Mouse (Mus musculus) embryonic facial prominence, embryonic 15.5 days (tissue): ENCODE measurements around the gene Cpvl. TPM values are rescaled to one million over a fixed set of nuclear protein-coding genes. Genes with fewer than 3 reads are reported as not detected.

ENCODE experiments used
- ATAC-seq: fragments of 200-750 bp; cut with Nextera tagmentation; 2 replicates; pipeline ENCODE4 v1.8.0; 2017; ENCODE audit warnings: low read depth, moderate TSS enrichment; ENCODE audit not compliant: insufficient number of reproducible peaks, low FRiP score, low TSS enrichment
- H3K27ac ChIP-seq: fragments of 300-500 bp; sonication (generic); replicated peaks from 2 replicates; pipeline ENCODE4 v1.5.1; 2015; ENCODE audit warnings: mild to moderate bottlenecking, inconsistent platforms
- H3K27me3 ChIP-seq: fragments of 300-500 bp; sonication (generic); 2 replicates; pipeline ENCODE4 v1.6.1; 2015; ENCODE audit warnings: inconsistent platforms
- H3K36me3 ChIP-seq: fragments of 300-500 bp; sonication (generic); 2 replicates; pipeline ENCODE4 v1.6.1; 2015; ENCODE audit warnings: mild to moderate bottlenecking, inconsistent platforms
- H3K4me1 ChIP-seq: fragments of 300-500 bp; sonication (generic); 2 replicates; pipeline ENCODE4 v1.6.1; 2015; ENCODE audit warnings: inconsistent platforms
- H3K4me2 ChIP-seq: fragments of 300-500 bp; sonication (generic); replicated peaks from 2 replicates; pipeline ENCODE4 v1.6.1; 2015; ENCODE audit warnings: mild to moderate bottlenecking, inconsistent platforms
- H3K4me3 ChIP-seq: fragments of 300-500 bp; sonication (generic); replicated peaks from 2 replicates; pipeline ENCODE4 v1.5.1; 2015; ENCODE audit warnings: mild to moderate bottlenecking, inconsistent platforms
- H3K9ac ChIP-seq: fragments of 300-500 bp; sonication (generic); 2 replicates; pipeline ENCODE4 v1.6.1; 2015; ENCODE audit warnings: inconsistent platforms
- H3K9me3 ChIP-seq: fragments of 300-500 bp; sonication (generic); replicated peaks from 2 replicates; pipeline ENCODE4 v1.6.1; 2016; ENCODE audit warnings: inconsistent platforms
- WGBS: fragments of 180-500 bp; shearing (Covaris S2); methylation state at CpG from one replicate; pipeline ENCODE4 v1.1.7; 2015; 5-methylcytosine and 5-hydroxymethylcytosine counted together
- polyA plus RNA-seq: library from polyadenylated mRNA; unstranded; fragments of >200 nt; fragmentation: Nextera tagmentation; extraction: Ambion mirVana; gene quantifications from 2 replicates; pipeline ENCODE4 v1.2.1, GENCODE M21; 2015

Cpvl gene
- polyA plus RNA-seq, 1 experiment from 2014 or later, result not detected

- Histone ChIP-seq H3K4me1 (peaks cover 37% of the 10 kb centered on the region), H3K27me3 (no peaks in the 10 kb centered on the region), H3K4me2 (no peak overlapping the region), H3K36me3 (no peaks in the 10 kb centered on the region), H3K27ac (peak overlapping the region; percentile 48; the same call in 1 of the 2 replicates), H3K4me3 (no peak overlapping the region), H3K9ac (no peak overlapping the region), H3K9me3 (no peaks in the 10 kb centered on the region)
- WGBS, result 72% methylated on average over 2 of the region's 2 CpGs
- no peak for ATAC-seq
Measured at GRCm38 (mm10) chr6:53854226-53854625, 124.2 kb downstream of the Cpvl start.

- no peaks in the 10 kb centered on the region for H3K27me3 ChIP-seq
- H3K9ac ChIP-seq, result no peak overlapping the region
- ATAC-seq, result no peak
- 79% methylated on average over 3 of the region's 3 CpGs for WGBS
- H3K27ac ChIP-seq, result no peak overlapping the region
- no peaks in the 10 kb centered on the region for H3K36me3 ChIP-seq
- peaks cover 30% of the 10 kb centered on the region for H3K4me1 ChIP-seq
- no peaks in the 10 kb centered on the region for H3K9me3 ChIP-seq
- no peak overlapping the region for H3K4me2 ChIP-seq
- no peak overlapping the region for H3K4me3 ChIP-seq
Measured at GRCm38 (mm10) chr6:53853546-53853945, 124.9 kb downstream of the Cpvl start.

- Histone ChIP-seq H3K36me3 (no peaks in the 10 kb centered on the region), H3K9ac (no peak overlapping the region), H3K4me1 (no peaks in the 10 kb centered on the region), H3K4me2 (no peak overlapping the region), H3K4me3 (no peak overlapping the region), H3K27me3 (no peaks in the 10 kb centered on the region), H3K27ac (no peak overlapping the region), H3K9me3 (no peaks in the 10 kb centered on the region)
- 94% methylated on average over 17 of the region's 17 CpGs for WGBS
- ATAC-seq, result no peak
Measured at GRCm38 (mm10) chr6:53844626-53845025, 133.8 kb downstream of the Cpvl start.

- Histone ChIP-seq H3K4me3 (no peak overlapping the region), H3K4me1 (peaks cover 21% of the 10 kb centered on the region), H3K27me3 (no peaks in the 10 kb centered on the region), H3K4me2 (no peak overlapping the region), H3K36me3 (no peaks in the 10 kb centered on the region), H3K9me3 (0 out of 2 replicates have a peak, but pooled peaks cover 4% of the 10 kb centered on the region), H3K9ac (no peak overlapping the region), H3K27ac (no peak overlapping the region)
- ATAC-seq, result no peak
- WGBS, result 40% methylated on average over 4 of the region's 4 CpGs
Measured at GRCm38 (mm10) chr6:53825213-53825612, 153.3 kb downstream of the Cpvl start.

Other genes starting within 250 kb of the Cpvl start
- gene Tril, start 157.8 kb downstream of the Cpvl start, polyA plus RNA-seq, result 35.3 and 38.3 TPM in 2 replicates
- gene Chn2, start 60.9 kb upstream of the Cpvl start, polyA plus RNA-seq, result 11.1 and 12.2 TPM in 2 replicates